Mouse (Mus musculus) hindbrain, embryonic 12.5 days (tissue): ENCODE data around the gene Myo1h. TPM values are rescaled to one million over a fixed set of nuclear protein-coding genes. Genes with fewer than 3 reads are reported as not detected.

Source experiments
- microRNA-seq: library from miRNA; unstranded; fragments of <30 nt; microRNA quantifications from one replicate; pipeline ENCODE4, GENCODE M21; 2017
- polyA plus RNA-seq: library from polyadenylated mRNA; unstranded; fragments of >200 nt; fragmentation: Nextera tagmentation; extraction: Ambion mirVana; gene quantifications from 2 replicates; pipeline ENCODE4 v1.2.1, GENCODE M21; 2016

The Myo1h gene
- polyA plus RNA-seq, 1 experiment from 2014 or later: 0.79 TPM

Small RNAs within 50 kb of the gene (microRNA-seq; reads per million reads assigned to microRNA genes)
- not detected for gene Mir7027

Other genes with a start within 250 kb of the Myo1h start
- 17.5 and 19.0 TPM in 2 replicates for gene Usp30, start 223.7 kb upstream of the Myo1h start, polyA plus RNA-seq
- 55.6 and 56.1 TPM in 2 replicates for gene Svop, start 197.6 kb upstream of the Myo1h start, polyA plus RNA-seq
- gene Alkbh2, start 160.9 kb upstream of the Myo1h start, polyA plus RNA-seq: 7.0 and 7.6 TPM in 2 replicates
- gene Ung, start 158.8 kb upstream of the Myo1h start, polyA plus RNA-seq: 25.7 and 26.2 TPM in 2 replicates
- 2.4 and 3.4 TPM in 2 replicates for gene Acacb, start 142.6 kb upstream of the Myo1h start, polyA plus RNA-seq
- gene Foxn4, start 15.4 kb upstream of the Myo1h start, polyA plus RNA-seq: 3.2 and 4.1 TPM in 2 replicates
- gene Kctd10, start 91.3 kb downstream of the Myo1h start, polyA plus RNA-seq: 110 and 115 TPM in 2 replicates
- 57.9 and 58.2 TPM in 2 replicates for gene Ube3b, start 91.4 kb downstream of the Myo1h start, polyA plus RNA-seq
- 27.3 and 31.5 TPM in 2 replicates for gene Mmab, start 154.9 kb downstream of the Myo1h start, polyA plus RNA-seq
- gene Mvk, start 155.1 kb downstream of the Myo1h start, polyA plus RNA-seq: 50.6 and 51.2 TPM in 2 replicates